Mouse (Mus musculus): ENCODE data around the gene Cplane1.

DNA sequence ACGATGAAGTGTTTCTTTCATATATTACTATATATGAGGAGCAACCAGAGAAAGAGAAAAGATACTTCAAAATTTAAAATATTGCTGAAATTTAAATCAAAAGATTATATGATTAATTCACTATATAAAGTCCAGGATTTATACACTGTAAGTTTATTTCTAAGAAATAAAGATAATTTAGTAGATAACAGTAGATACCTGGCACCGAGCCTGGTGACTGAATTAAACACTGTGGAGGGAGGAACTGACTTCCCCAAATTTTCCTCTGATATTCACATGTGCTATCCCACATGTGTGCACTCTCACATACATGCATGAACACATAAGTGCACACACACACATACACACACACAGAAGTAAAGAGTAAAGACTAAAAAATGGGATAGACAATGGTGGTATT, 113.2 kb downstream of the Cplane1 start:
- no peak for TF ChIP-seq POLR2A (IDR thresholded peaks at IDR 0.05; ENCODE audit: borderline replicate concordance, control insufficient read depth, low read depth, low read length)
- no peak for TF ChIP-seq CTCF (IDR thresholded peaks at IDR 0.05; ENCODE audit: control insufficient read depth, insufficient read depth, low read length)

Measured in bone marrow, adult 2 months (tissue).